Mouse (Mus musculus) CH12F3 (cell line): ENCODE results near the gene Baiap2l2.
"Not testable (repeated sequence)": the region's sequence is repeated elsewhere in the genome, so short reads cannot be mapped to it uniquely, and the experiment has no call there.

ENCODE experiments used
- in situ Hi-C: fragments of 300-500 bp; cut with MboI; formaldehyde crosslinking; loops from 2 replicates; pipeline ENCODE4 v1.14.3; 2020; ENCODE audit warnings: low sequenced_read_pairs

Gene Baiap2l2

GRCm38 (mm10) chr15:79262375-79262774 is 23.0 kb downstream of the Baiap2l2 start:
- in situ Hi-C loops, result no loop called here

- in situ Hi-C loops, result no loop called here
These were observed 23.6 kb downstream of the Baiap2l2 start for GRCm38 (mm10) chr15:79261757-79262156.

- in situ Hi-C loops, result no loop called here
These were observed 24.1 kb downstream of the Baiap2l2 start for GRCm38 (mm10) chr15:79261095-79261725.

- in situ Hi-C loops, result no loop called here
These were observed 26.8 kb downstream of the Baiap2l2 start for GRCm38 (mm10) chr15:79258521-79258920.

GRCm38 (mm10) chr15:79254661-79255060 is 30.7 kb downstream of the Baiap2l2 start, which contains the start of gene Slc16a8:
TSS of gene Slc16a8 (minus strand) at chr15:79254761.
- in situ Hi-C loops, result no loop called here

- in situ Hi-C loops, result no loop called here
These were observed 32.8 kb downstream of the Baiap2l2 start for GRCm38 (mm10) chr15:79252580-79252979.

- in situ Hi-C loops, result no loop called here
These were observed 33.4 kb downstream of the Baiap2l2 start for GRCm38 (mm10) chr15:79251781-79252491.

- in situ Hi-C loops, result no loop called here
These were observed 34.2 kb downstream of the Baiap2l2 start for GRCm38 (mm10) chr15:79251168-79251567.

- in situ Hi-C loops, result no loop called here
These were observed 35.1 kb downstream of the Baiap2l2 start for GRCm38 (mm10) chr15:79250236-79250635.

GRCm38 (mm10) chr15:79245321-79245720 is 40.0 kb downstream of the Baiap2l2 start:
- in situ Hi-C loops, result no loop called here

GRCm38 (mm10) chr15:79244071-79244893 is 41.1 kb downstream of the Baiap2l2 start:
- in situ Hi-C loops, result no loop called here

GRCm38 (mm10) chr15:79243234-79244042 is 41.9 kb downstream of the Baiap2l2 start:
- in situ Hi-C loops, result no loop called here

GRCm38 (mm10) chr15:79242574-79243233 is 42.6 kb downstream of the Baiap2l2 start:
- in situ Hi-C loops, result no loop called here

- in situ Hi-C loops, result no loop called here
These were observed 47.3 kb downstream of the Baiap2l2 start for GRCm38 (mm10) chr15:79238036-79238435.

GRCm38 (mm10) chr15:79235268-79235667 is 50.1 kb downstream of the Baiap2l2 start:
- in situ Hi-C loops, result no loop called here

- in situ Hi-C loops, result no loop called here
These were observed 56.1 kb downstream of the Baiap2l2 start, which contains the start of the genes Pick1 and Gm49486 for GRCm38 (mm10) chr15:79229058-79229821. TSS of gene Pick1 (plus strand) at chr15:79229173. TSS of gene Gm49486 (plus strand) at chr15:79229391.

- in situ Hi-C loops, result not testable (repeated sequence)
These were observed 59.6 kb downstream of the Baiap2l2 start for GRCm38 (mm10) chr15:79225780-79226179.

GRCm38 (mm10) chr15:79224685-79225084 is 60.7 kb downstream of the Baiap2l2 start:
- in situ Hi-C loops, result no loop called here

GRCm38 (mm10) chr15:79223641-79224040 is 61.7 kb downstream of the Baiap2l2 start:
- in situ Hi-C loops, result no loop called here
